In genomic region chr17:45686093-45686619, GRCm38 (mm10) we compare ENCODE assay signal across 8 mouse cellular contexts. TPM values are rescaled to one million over a fixed set of nuclear protein-coding genes. Genes with fewer than 3 reads are reported as not detected.
A peak's percentile ranks its signal among the peaks of the same experiment; 100 is the strongest.
DNase-seq lines count a peak whose midpoint lies in the region; ATAC-seq and TF ChIP-seq lines count a peak whose summit lies in the region.

Gene Mrpl14, plus strand, starts transcription at chr17:45686322.

- peak; percentile 91 for DNase-seq in 416B (ENCODE audit: low read depth)
- peak; percentile 96 for DNase-seq in heart, embryonic 10.5 days (ENCODE audit: low spot score)
- peak; percentile 96 for DNase-seq in liver
- DNase-seq in spleen, postnatal 4 days (ENCODE audit: low spot score in 2 of 2), result peak; percentile 91 to 98

- TF ChIP-seq CTCF in bone marrow macrophage, adult 2 months (IDR thresholded peaks at IDR 0.05; ENCODE audit: low read depth, low read length), result no peak
- TF ChIP-seq CTCF in embryonic fibroblast, embryonic 13.5 days (IDR thresholded peaks at IDR 0.05; ENCODE audit: borderline replicate concordance, insufficient read depth, low read length), result no peak

- H3K27ac ChIP-seq in bone marrow macrophage, adult 2 months (ENCODE audit: insufficient read depth, low read depth, low read length), result peak within 1 kb of the TSS; percentile 26
- H3K27ac ChIP-seq in embryonic fibroblast, embryonic 13.5 days (ENCODE audit: insufficient read depth, low read length), result no peak within 1 kb of the TSS
- H3K27ac ChIP-seq in heart, embryonic 10.5 days, result peak within 1 kb of the TSS; percentile 93
- peak within 1 kb of the TSS; percentile 82 for H3K27ac ChIP-seq in kidney, embryonic 15.5 days

- no peaks in the 10 kb centered on the region for H3K27me3 ChIP-seq in heart, embryonic 10.5 days (ENCODE audit: insufficient read depth, poor library complexity, severe bottlenecking)
- H3K27me3 ChIP-seq in kidney, embryonic 15.5 days, result no peaks in the 10 kb centered on the region

- ATAC-seq in kidney, embryonic 15.5 days (replicated peaks; ENCODE audit: low FRiP score), result peak; percentile 90
- peak; percentile 51 for ATAC-seq in monocyte, adult 5-6 weeks (replicated peaks; ENCODE audit: insufficient number of reproducible peaks, low FRiP score, low TSS enrichment, poor library complexity, severe bottlenecking)

- H3K9me3 ChIP-seq in heart, embryonic 10.5 days, result no peaks in the 10 kb centered on the region
- no peaks in the 10 kb centered on the region for H3K9me3 ChIP-seq in kidney, embryonic 15.5 days (replicated peaks)

- H3K9ac ChIP-seq in kidney, embryonic 15.5 days, result peak within 1 kb of the TSS; percentile 86

- H3K4me3 ChIP-seq in bone marrow macrophage, adult 2 months (ENCODE audit: insufficient read depth, low read length), result peak within 1 kb of the TSS; percentile 94
- H3K4me3 ChIP-seq in embryonic fibroblast, embryonic 13.5 days (ENCODE audit: insufficient read depth, low read length), result peak within 1 kb of the TSS; percentile 90
- H3K4me3 ChIP-seq in heart, embryonic 10.5 days, result peak within 1 kb of the TSS; percentile 89
- H3K4me3 ChIP-seq in kidney, embryonic 15.5 days (replicated peaks), result peak within 1 kb of the TSS; percentile 90

- H3K4me2 ChIP-seq in kidney, embryonic 15.5 days, result peak within 1 kb of the TSS; percentile 89

- WGBS in heart, embryonic 10.5 days, result under 1% methylated on average over 38 of the region's 50 CpGs
- WGBS in kidney, embryonic 15.5 days, result under 1% methylated on average over 41 of the region's 50 CpGs

- H3K4me1 ChIP-seq in bone marrow macrophage, adult 2 months (ENCODE audit: control insufficient read depth, insufficient read depth, low read length), result peaks cover 13% of the 10 kb centered on the region
- H3K4me1 ChIP-seq in embryonic fibroblast, embryonic 13.5 days (ENCODE audit: control insufficient read depth, insufficient read depth, low read length), result peaks cover under 1% of the 10 kb centered on the region; the same call in 1 of the 2 replicates
- peaks cover 36% of the 10 kb centered on the region for H3K4me1 ChIP-seq in heart, embryonic 10.5 days
- H3K4me1 ChIP-seq in kidney, embryonic 15.5 days, result peaks cover 25% of the 10 kb centered on the region

- no peaks in the 10 kb centered on the region for H3K36me3 ChIP-seq in heart, embryonic 10.5 days
- H3K36me3 ChIP-seq in kidney, embryonic 15.5 days, result no peaks in the 10 kb centered on the region

- TF ChIP-seq POLR2A in bone marrow macrophage, adult 2 months (IDR thresholded peaks at IDR 0.05; ENCODE audit: borderline replicate concordance, low read depth, low read length), result no peak
- TF ChIP-seq POLR2A in embryonic fibroblast, embryonic 13.5 days (IDR thresholded peaks at IDR 0.05; ENCODE audit: low read depth, low read length), result peak; percentile 70

RNA-seq across cellular contexts. Expression of gene Mrpl14, which starts in this region (rescaled TPM):
- polyA plus RNA-seq in bone marrow macrophage, adult 2 months (2012; ENCODE audit: insufficient read depth, insufficient read length, missing spikeins), result 73.3 and 73.4 TPM in 2 replicates
- polyA plus RNA-seq in embryonic fibroblast, embryonic 13.5 days (2011; ENCODE audit: insufficient read length, low read depth, missing spikeins), result 38.9 and 39.0 TPM in 2 replicates
- 148 and 163 TPM in 2 replicates for polyA plus RNA-seq in heart, embryonic 10.5 days (2016; fragmentation: Nextera tagmentation; extraction: Ambion mirVana)
- polyA plus RNA-seq in kidney, embryonic 15.5 days (2015; fragmentation: Nextera tagmentation; extraction: Ambion mirVana), result 144 and 152 TPM in 2 replicates
- total RNA-seq in monocyte, adult 5-6 weeks (2017), result 7.8 to 26.8 TPM (median 18.1 TPM) in 3 replicates
